Mouse (Mus musculus) kidney, adult 2 months (tissue): ENCODE data around the gene Decr2. TPM values are rescaled to one million over a fixed set of nuclear protein-coding genes. Genes with fewer than 3 reads are reported as not detected.
"Not testable (repeated sequence)": the region's sequence is repeated elsewhere in the genome, so short reads cannot be mapped to it uniquely, and the experiment has no call there.

Experiments used
- DNase-seq: peaks from one replicate; pipeline ENCODE4 v3.0.0; 2021
- H3K27ac ChIP-seq: fragments of 200-500 bp; 2 replicates; pipeline ENCODE4 v1.5.1; 2012; ENCODE audit warnings: low read depth, low read length, control low read depth, inconsistent platforms; ENCODE audit not compliant: insufficient read depth
- H3K27me3 ChIP-seq: fragments of 200-500 bp; replicated peaks from 2 replicates; pipeline ENCODE4 v1.6.1; 2012; ENCODE audit warnings: mild to moderate bottlenecking, moderate library complexity, low read length, inconsistent platforms; ENCODE audit not compliant: control insufficient read depth, insufficient read depth
- H3K36me3 ChIP-seq: fragments of 200-500 bp; 2 replicates; pipeline ENCODE4 v1.6.1; 2012; ENCODE audit warnings: mild to moderate bottlenecking, moderate library complexity, low read length, inconsistent platforms; ENCODE audit not compliant: control insufficient read depth, insufficient read depth
- H3K4me1 ChIP-seq: fragments of 200-500 bp; 2 replicates; pipeline ENCODE4 v1.6.1; 2011; ENCODE audit warnings: low read length; ENCODE audit not compliant: control insufficient read depth, insufficient read depth
- H3K4me3 ChIP-seq: fragments of 200-500 bp; 2 replicates; pipeline ENCODE4 v1.5.1; 2011; ENCODE audit warnings: mild to moderate bottlenecking, low read depth, low read length, control low read depth; ENCODE audit not compliant: insufficient read depth
- CTCF ChIP-seq: fragments of 200-500 bp; conservative IDR thresholded peaks from 2 replicates; pipeline ENCODE4 v1.5.1; 2011; ENCODE audit warnings: low read depth, mild to moderate bottlenecking, control low read depth, low read length, moderate library complexity, mixed read lengths; ENCODE audit not compliant: insufficient read depth, insufficient read length
- POLR2A ChIP-seq: fragments of 200-500 bp; IDR thresholded peaks from one replicate; pipeline ENCODE4 v1.6.1; 2011; ENCODE audit warnings: low read depth, low read length, control low read depth
- WGBS: fragments of 180-500 bp; shearing (Covaris S2); methylation state at CpG from one replicate; pipeline ENCODE4 v1.1.7; 2018; 5-methylcytosine and 5-hydroxymethylcytosine counted together
- polyA plus RNA-seq: library from polyadenylated mRNA; depleted of rRNA; stranded (reverse); fragments of >200 nt; gene quantifications from 2 replicates; pipeline ENCODE4 v1.2.3, GENCODE M21; 2012; rRNA removed

Decr2 gene
- polyA plus RNA-seq, 1 experiment = 74.9 TPM

DNA sequence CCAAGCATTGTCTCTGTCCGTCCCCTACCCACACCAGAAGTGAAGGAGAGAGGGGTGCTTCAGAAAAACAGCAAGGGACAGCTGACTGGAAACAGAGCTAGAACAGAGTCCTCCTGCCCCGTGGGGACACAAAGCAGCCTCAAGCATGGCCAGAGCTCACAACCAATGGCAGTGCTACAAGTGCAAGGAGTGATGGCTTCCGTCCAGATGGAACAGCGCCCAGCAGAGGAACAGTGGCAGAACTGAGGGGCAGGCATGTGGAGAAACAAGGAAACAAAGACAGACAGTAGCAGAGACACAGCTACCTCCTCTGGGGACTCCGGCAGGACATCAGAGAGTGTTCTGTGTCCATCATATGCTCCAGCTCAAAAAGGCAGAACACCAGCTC is 46.9 kb downstream of the Decr2 start:
- Histone ChIP-seq H3K36me3 (no peaks in the 10 kb centered on the region), H3K4me3 (no peak overlapping the region), H3K27me3 (no peaks in the 10 kb centered on the region), H3K4me1 (peaks cover 11% of the 10 kb centered on the region; the same call in 1 of the 2 replicates), H3K27ac (peak overlapping the region; percentile 41; the same call in 1 of the 2 replicates)
- TF ChIP-seq POLR2A = no peak
- TF ChIP-seq CTCF = no peak
- 31% methylated on average over 5 of the region's 5 CpGs for WGBS
- DNase-seq = peak; percentile 93

DNA sequence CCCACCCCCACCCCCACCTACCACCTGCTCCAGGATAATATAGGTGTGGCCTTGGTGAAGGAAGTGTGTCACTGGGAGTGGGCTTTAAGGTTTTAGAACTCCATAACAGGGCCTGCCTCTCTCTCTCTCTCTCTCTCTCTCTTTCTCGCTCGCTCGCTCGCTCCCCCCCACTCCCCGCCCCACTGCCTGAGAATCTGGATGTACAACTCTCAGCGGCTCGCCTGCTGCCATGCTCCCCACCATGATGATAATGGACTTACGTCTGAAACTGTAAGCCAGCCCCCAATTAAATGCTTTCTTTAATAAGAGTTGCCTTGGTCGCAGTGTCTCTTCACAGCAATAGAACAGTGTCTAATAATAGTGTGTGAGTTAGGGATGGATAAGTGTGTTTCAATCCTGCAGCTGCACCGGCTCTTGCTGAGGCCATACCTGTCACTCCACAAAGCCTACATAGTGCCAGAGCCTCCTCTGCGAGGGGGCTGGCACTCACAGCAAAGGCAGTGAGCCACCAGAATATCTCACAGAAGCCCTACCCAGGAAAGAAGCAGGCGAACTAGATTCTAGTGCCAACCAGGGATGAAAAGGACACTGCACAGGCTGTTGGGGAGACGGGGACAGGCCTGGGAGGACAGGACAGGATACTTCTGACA is 47.4 kb downstream of the Decr2 start:
- no peaks in the 10 kb centered on the region for H3K27me3 ChIP-seq
- H3K4me3 ChIP-seq = no peak overlapping the region
- H3K27ac ChIP-seq = peak overlapping the region; percentile 41; the same call in 1 of the 2 replicates
- H3K36me3 ChIP-seq = no peaks in the 10 kb centered on the region
- WGBS = 81% methylated on average over 13 of the region's 13 CpGs
- TF ChIP-seq CTCF (no peak), POLR2A (no peak)
- DNase-seq = no peak
- H3K4me1 ChIP-seq = peaks cover 11% of the 10 kb centered on the region; the same call in 1 of the 2 replicates

DNA sequence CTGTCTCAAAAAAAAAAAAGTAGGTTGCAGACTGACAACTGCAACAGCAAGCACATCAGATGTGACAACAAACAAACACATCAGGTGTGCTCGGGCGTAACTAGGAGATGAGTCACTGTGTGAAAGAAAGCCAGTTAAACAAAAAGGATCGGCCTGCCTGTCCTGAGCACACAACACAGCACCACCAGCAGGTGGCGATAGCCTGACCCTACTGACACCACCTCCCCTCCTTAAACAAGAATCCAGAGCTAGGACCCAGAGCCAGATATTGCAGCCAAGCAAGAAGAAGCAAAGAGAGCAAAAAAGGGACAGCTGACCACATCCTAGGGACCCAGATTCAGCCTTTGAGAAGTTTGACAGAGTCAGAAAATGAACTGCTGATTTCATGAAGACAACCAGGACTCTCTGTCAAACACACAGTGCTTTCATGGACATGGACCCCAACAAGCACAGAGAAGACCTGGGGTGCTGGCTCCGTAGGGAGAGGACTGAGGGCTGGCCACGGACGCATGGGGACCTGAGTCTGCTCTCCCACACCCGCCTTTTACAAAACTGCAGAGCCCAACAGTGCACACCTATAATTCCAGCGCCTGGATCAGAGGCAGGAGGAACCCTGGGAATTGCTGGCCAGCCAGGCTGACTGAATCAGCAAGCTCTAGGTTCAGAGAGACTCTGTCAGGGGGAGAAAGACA is 48.9 kb downstream of the Decr2 start:
- Histone ChIP-seq H3K4me3 (no peak overlapping the region), H3K27me3 (no peaks in the 10 kb centered on the region), H3K27ac (no peak overlapping the region), H3K36me3 (no peaks in the 10 kb centered on the region), H3K4me1 (peaks cover 11% of the 10 kb centered on the region; the same call in 1 of the 2 replicates)
- TF ChIP-seq POLR2A = no peak
- peak; percentile 95 for TF ChIP-seq CTCF
- 35% methylated on average over 9 of the region's 9 CpGs for WGBS
- DNase-seq = peak; percentile 75

DNA sequence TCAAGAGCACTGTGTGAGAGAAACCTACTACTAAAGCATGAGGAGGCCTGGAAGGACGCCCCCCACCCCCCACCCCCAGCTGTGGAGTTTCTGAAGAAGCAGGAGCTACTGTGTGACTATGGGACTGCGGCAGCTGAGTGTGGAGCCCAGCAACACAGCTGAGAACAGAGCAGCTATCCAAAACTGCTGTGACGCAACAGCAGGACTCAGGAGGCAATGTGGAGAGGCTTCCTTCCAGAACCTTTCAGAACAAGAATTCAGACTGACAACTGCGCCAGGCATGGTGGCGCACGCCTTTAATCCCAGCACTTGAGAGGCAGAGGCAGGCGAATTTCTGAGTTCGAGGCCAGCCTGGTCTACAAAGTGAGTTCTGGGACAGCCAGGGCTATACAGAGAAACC is 49.4 kb downstream of the Decr2 start:
- peaks cover 11% of the 10 kb centered on the region; the same call in 1 of the 2 replicates for H3K4me1 ChIP-seq
- H3K27me3 ChIP-seq, H3K4me3 ChIP-seq, H3K27ac ChIP-seq, H3K36me3 ChIP-seq, DNase-seq: not testable (repeated sequence)
- 89% methylated on average over 8 of the region's 8 CpGs for WGBS

DNA sequence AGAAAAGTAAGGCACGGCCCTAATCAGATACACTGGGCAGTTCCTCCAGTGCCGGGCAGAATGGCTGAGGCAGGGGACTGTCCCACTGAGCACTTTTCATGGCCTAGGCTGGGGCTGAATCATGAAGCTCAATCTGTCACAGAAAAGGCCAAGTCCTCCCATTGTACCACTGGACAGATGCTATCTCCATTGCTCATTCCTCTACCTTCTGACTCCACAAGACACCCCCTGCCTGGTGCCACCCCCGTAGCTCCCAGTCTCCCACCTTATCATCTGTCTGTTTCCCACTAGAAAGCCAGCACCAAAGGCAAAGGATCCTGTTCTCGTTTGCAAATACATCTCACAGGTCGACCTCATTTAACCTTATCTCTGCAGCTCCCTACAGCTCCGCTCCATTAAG is 58.1 kb downstream of the Decr2 start:
- H3K4me1 ChIP-seq = peaks cover 7% of the 10 kb centered on the region; the same call in 1 of the 2 replicates
- H3K27me3 ChIP-seq = no peaks in the 10 kb centered on the region
- TF ChIP-seq CTCF (no peak), POLR2A (no peak)
- H3K36me3 ChIP-seq = no peaks in the 10 kb centered on the region
- WGBS = 87% methylated on average over 6 of the region's 6 CpGs
- H3K4me3 ChIP-seq = no peak overlapping the region
- DNase-seq = no peak
- no peak overlapping the region for H3K27ac ChIP-seq

DNA sequence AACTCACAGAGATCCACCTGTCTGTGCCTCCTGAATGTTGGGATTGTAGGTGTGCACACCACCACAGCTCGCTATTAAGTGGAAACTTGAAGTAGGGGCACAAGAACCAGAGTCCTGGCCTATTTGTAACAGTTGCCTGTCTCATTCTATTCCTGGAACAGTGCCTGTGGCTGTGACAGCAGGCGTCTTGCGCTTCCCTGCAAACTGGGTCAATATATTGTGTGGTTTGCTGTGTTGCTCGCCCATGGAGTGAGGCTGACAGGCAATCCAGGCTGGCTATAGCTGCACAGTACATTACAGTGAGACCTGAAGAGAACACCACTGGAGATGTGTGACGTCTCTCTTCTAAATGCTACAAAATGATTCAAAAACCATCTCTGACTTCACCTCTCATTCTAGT is 58.6 kb downstream of the Decr2 start:
- TF ChIP-seq POLR2A (no peak), CTCF (no peak)
- WGBS = 97% methylated on average over 5 of the region's 5 CpGs

More for the DNA sequence above, 58.6 kb downstream of the Decr2 start:
- Histone ChIP-seq H3K27ac (no peak overlapping the region), H3K27me3 (no peaks in the 10 kb centered on the region), H3K36me3 (no peaks in the 10 kb centered on the region), H3K4me3 (no peak overlapping the region), H3K4me1 (peaks cover 7% of the 10 kb centered on the region; the same call in 1 of the 2 replicates)
- DNase-seq = no peak

Other genes starting within 250 kb of the Decr2 start
- gene Gm20683, start 248.6 kb downstream of the Decr2 start, polyA plus RNA-seq = 26.3 and 50.3 TPM in 2 replicates
- gene Rhot2, start 245.5 kb downstream of the Decr2 start, polyA plus RNA-seq = 133 and 147 TPM in 2 replicates
- 23.8 and 25.5 TPM in 2 replicates for gene Wdr90, start 228.8 kb downstream of the Decr2 start, polyA plus RNA-seq
- 258 and 286 TPM in 2 replicates for gene Mcrip2, start 221.6 kb downstream of the Decr2 start, polyA plus RNA-seq
- 509 and 656 TPM in 2 replicates for gene Mettl26, start 215.3 kb downstream of the Decr2 start, polyA plus RNA-seq
- gene Wfikkn1, start 209.5 kb downstream of the Decr2 start, polyA plus RNA-seq = 0.31 and 0.42 TPM in 2 replicates
- 31.3 and 34.8 TPM in 2 replicates for gene Rab40c, start 170.6 kb downstream of the Decr2 start, polyA plus RNA-seq
- gene Pigq, start 145.4 kb downstream of the Decr2 start, polyA plus RNA-seq = 236 and 270 TPM in 2 replicates
- 16.0 and 21.0 TPM in 2 replicates for gene Nhlrc4, start 145.4 kb downstream of the Decr2 start, polyA plus RNA-seq
- gene A930017K11Rik, start 137.8 kb downstream of the Decr2 start, polyA plus RNA-seq = 7.2 and 8.3 TPM in 2 replicates
- gene Capn15, start 104.5 kb downstream of the Decr2 start, polyA plus RNA-seq = 24.0 and 31.6 TPM in 2 replicates
- gene Rab11fip3, start 20.8 kb downstream of the Decr2 start, polyA plus RNA-seq = 454 and 517 TPM in 2 replicates
- gene Nme4, start 5.3 kb upstream of the Decr2 start, polyA plus RNA-seq = 36.2 and 45.6 TPM in 2 replicates
- 431 and 538 TPM in 2 replicates for gene Tmem8, start 23.0 kb upstream of the Decr2 start, polyA plus RNA-seq
- 130 and 137 TPM in 2 replicates for gene Mrpl28, start 33.2 kb upstream of the Decr2 start, polyA plus RNA-seq
- 16.3 and 18.5 TPM in 2 replicates for gene Axin1, start 48.4 kb upstream of the Decr2 start, polyA plus RNA-seq
- gene Pdia2, start 108.8 kb upstream of the Decr2 start, polyA plus RNA-seq = 0.20 and 0.37 TPM in 2 replicates
- 25.0 and 32.0 TPM in 2 replicates for gene Rgs11, start 112.6 kb upstream of the Decr2 start, polyA plus RNA-seq
- gene Arhgdig, start 117.4 kb upstream of the Decr2 start, polyA plus RNA-seq = 3.4 and 4.4 TPM in 2 replicates
- 112 and 124 TPM in 2 replicates for gene Fam234a, start 153.9 kb upstream of the Decr2 start, polyA plus RNA-seq
- 16.0 and 17.5 TPM in 2 replicates for gene Luc7l, start 162.6 kb upstream of the Decr2 start, polyA plus RNA-seq